In the genomic region with DNA sequence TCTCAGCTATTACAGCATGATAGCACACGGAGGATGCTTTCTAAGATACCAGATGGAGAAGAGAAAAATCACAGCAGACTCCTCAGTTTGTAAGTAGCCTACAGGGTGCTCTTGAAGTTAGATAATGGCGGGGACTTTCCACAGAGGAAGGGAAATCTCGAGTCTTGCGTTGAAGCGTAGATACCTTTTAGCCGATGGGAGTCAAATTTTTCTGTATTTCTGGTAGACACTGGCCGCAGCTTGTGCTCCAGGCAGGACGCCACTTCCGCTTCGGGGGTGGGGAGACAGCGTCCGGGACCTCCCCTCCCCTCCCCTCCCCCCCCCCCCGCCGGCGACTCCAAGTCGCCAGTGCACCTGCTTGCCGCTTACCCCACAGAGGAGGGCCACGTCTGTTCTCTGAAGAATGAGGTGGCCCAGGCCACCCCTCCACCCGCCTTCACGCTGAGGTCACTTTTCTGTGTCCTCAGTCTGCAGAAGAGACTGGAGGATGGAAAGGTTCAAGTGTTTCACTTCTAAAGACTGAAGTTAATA, we compare ENCODE assay signal across 8 mouse cellular contexts. TPM values are rescaled to one million over a fixed set of nuclear protein-coding genes. Genes with fewer than 3 reads are reported as not detected.
DNase-seq lines count a peak whose midpoint lies in the region; ATAC-seq lines count a peak whose summit lies in the region.

A gene (minus strand): TSS at position 262 of the 531 bp plus-strand sequence.

- no peaks in the 10 kb centered on the region for H3K9me3 ChIP-seq in embryonic facial prominence, embryonic 13.5 days
- no peaks in the 10 kb centered on the region for H3K9me3 ChIP-seq in heart, embryonic 11.5 days (replicated peaks; ENCODE audit: control insufficient read depth, low read length)
- no peaks in the 10 kb centered on the region for H3K9me3 ChIP-seq in kidney, embryonic 14.5 days (ENCODE audit: control insufficient read depth, low read length)
- H3K9me3 ChIP-seq in liver, embryonic 12.5 days (replicated peaks): no peaks in the 10 kb centered on the region

- H3K27me3 ChIP-seq in embryonic facial prominence, embryonic 13.5 days: no peaks in the 10 kb centered on the region
- no peaks in the 10 kb centered on the region for H3K27me3 ChIP-seq in heart, embryonic 11.5 days (ENCODE audit: control insufficient read depth, insufficient read depth, low read length)
- no peaks in the 10 kb centered on the region for H3K27me3 ChIP-seq in kidney, embryonic 14.5 days (ENCODE audit: control insufficient read depth, insufficient read depth, low read length)
- H3K27me3 ChIP-seq in liver, embryonic 12.5 days (replicated peaks): no peaks in the 10 kb centered on the region; the same call in 1 of the 2 replicates

- 2% methylated on average over 17 of the region's 20 CpGs for WGBS in embryonic facial prominence, embryonic 13.5 days
- WGBS in heart, embryonic 11.5 days (ENCODE audit: insufficient replicate concordance): 3% methylated on average over 15 of the region's 20 CpGs
- WGBS in kidney, embryonic 14.5 days: under 1% methylated on average over 18 of the region's 20 CpGs
- WGBS in liver, embryonic 12.5 days (ENCODE audit: insufficient replicate concordance): 3% methylated on average over 15 of the region's 20 CpGs

- H3K4me3 ChIP-seq in embryonic facial prominence, embryonic 13.5 days: peak within 1 kb of the TSS; percentile 46
- H3K4me3 ChIP-seq in heart, embryonic 11.5 days (ENCODE audit: low read depth, low read length): peak within 1 kb of the TSS; percentile 46
- peak within 1 kb of the TSS; percentile 39 for H3K4me3 ChIP-seq in kidney, embryonic 14.5 days (ENCODE audit: low read length)
- peak within 1 kb of the TSS; percentile 37 for H3K4me3 ChIP-seq in liver, embryonic 12.5 days

- peak; percentile 76 for DNase-seq in B cell, adult 2 months
- peak; percentile 41 for DNase-seq in adrenal gland, adult 8-10 months
- DNase-seq in naive thymus-derived CD4-positive, alpha-beta T cell, adult 2 months (ENCODE audit: low read depth): peak; percentile 76
- DNase-seq in thymus, adult 18-20 months: peak; percentile 40 to 43

- H3K9ac ChIP-seq in embryonic facial prominence, embryonic 13.5 days: peak within 1 kb of the TSS; percentile 67
- peak within 1 kb of the TSS; percentile 67 for H3K9ac ChIP-seq in heart, embryonic 11.5 days (ENCODE audit: low read depth, low read length)
- H3K9ac ChIP-seq in kidney, embryonic 14.5 days (ENCODE audit: low read depth, low read length): peak within 1 kb of the TSS; percentile 47; the same call in 1 of the 2 replicates
- H3K9ac ChIP-seq in liver, embryonic 12.5 days: peak within 1 kb of the TSS; percentile 46

- H3K4me1 ChIP-seq in embryonic facial prominence, embryonic 13.5 days: peaks cover 4% of the 10 kb centered on the region; the same call in 1 of the 2 replicates
- no peaks in the 10 kb centered on the region for H3K4me1 ChIP-seq in heart, embryonic 11.5 days (ENCODE audit: control insufficient read depth, insufficient read depth, low read length)
- no peaks in the 10 kb centered on the region for H3K4me1 ChIP-seq in kidney, embryonic 14.5 days (ENCODE audit: control insufficient read depth, insufficient read depth, low read length)
- H3K4me1 ChIP-seq in liver, embryonic 12.5 days: peaks cover 11% of the 10 kb centered on the region

- H3K27ac ChIP-seq in embryonic facial prominence, embryonic 13.5 days: peak within 1 kb of the TSS; percentile 24; the same call in 1 of the 2 replicates
- H3K27ac ChIP-seq in heart, embryonic 11.5 days (ENCODE audit: low read depth, low read length): peak within 1 kb of the TSS; percentile 46
- peak within 1 kb of the TSS; percentile 18; the same call in 1 of the 2 replicates for H3K27ac ChIP-seq in kidney, embryonic 14.5 days (ENCODE audit: low read depth, low read length)
- no peak within 1 kb of the TSS for H3K27ac ChIP-seq in liver, embryonic 12.5 days

- no peaks in the 10 kb centered on the region for H3K36me3 ChIP-seq in embryonic facial prominence, embryonic 13.5 days
- H3K36me3 ChIP-seq in heart, embryonic 11.5 days (ENCODE audit: control insufficient read depth, insufficient read depth, low read length): no peaks in the 10 kb centered on the region
- H3K36me3 ChIP-seq in kidney, embryonic 14.5 days (ENCODE audit: control insufficient read depth, insufficient read depth, low read length): no peaks in the 10 kb centered on the region
- no peaks in the 10 kb centered on the region for H3K36me3 ChIP-seq in liver, embryonic 12.5 days

- peak within 1 kb of the TSS; percentile 67 for H3K4me2 ChIP-seq in embryonic facial prominence, embryonic 13.5 days
- H3K4me2 ChIP-seq in heart, embryonic 11.5 days: peak within 1 kb of the TSS; percentile 62
- H3K4me2 ChIP-seq in kidney, embryonic 14.5 days (replicated peaks; ENCODE audit: low read depth, low read length): peak within 1 kb of the TSS; percentile 48
- peak within 1 kb of the TSS; percentile 63 for H3K4me2 ChIP-seq in liver, embryonic 12.5 days

- ATAC-seq in embryonic facial prominence, embryonic 13.5 days (ENCODE audit: insufficient number of reproducible peaks, insufficient read depth, low FRiP score, low TSS enrichment, low read depth): no peak; the same call in 1 of the 2 replicates
- peak; percentile 47; the same call in 1 of the 2 replicates for ATAC-seq in heart, embryonic 11.5 days (replicated peaks; ENCODE audit: insufficient number of reproducible peaks, low FRiP score, low TSS enrichment)
- peak; percentile 81 for ATAC-seq in kidney, embryonic 14.5 days (ENCODE audit: low FRiP score, low TSS enrichment)
- ATAC-seq in liver, embryonic 12.5 days: no peak

RNA-seq across cellular contexts. Expression of the gene that starts here (rescaled TPM):
- total RNA-seq in adrenal gland, adult 8-10 months (2022): 1,000 to 10,000 TPM; 5,975 to 6,274 (median 6,040) TPM
- polyA plus RNA-seq in embryonic facial prominence, embryonic 13.5 days (2015; fragmentation: Nextera tagmentation; extraction: Ambion mirVana): 5,425 and 5,472 TPM in 2 replicates
- polyA plus RNA-seq in heart, embryonic 11.5 days (2014; fragmentation: Nextera tagmentation; extraction: Ambion mirVana): 3,731 and 3,838 TPM in 2 replicates
- 5,322 and 6,193 TPM in 2 replicates for polyA plus RNA-seq in kidney, embryonic 14.5 days (2014; fragmentation: Nextera tagmentation; extraction: Ambion mirVana)
- 2,705 and 2,706 TPM in 2 replicates for polyA plus RNA-seq in liver, embryonic 12.5 days (2016; fragmentation: Nextera tagmentation; extraction: Ambion mirVana)

Comparison
In these comparisons a context has a peak if more than half of its experiments do, and no peak if none do; other contexts are left out.
1. ATAC-seq: peak in heart, embryonic 11.5 days (single experiment) and kidney, embryonic 14.5 days (single experiment); none in embryonic facial prominence, embryonic 13.5 days (single experiment) and liver, embryonic 12.5 days (single experiment).
2. Peak in every context shown above with its lines, with median percentiles within 50 percentile points of each other: DNase-seq, H3K4me2 ChIP-seq, H3K4me3 ChIP-seq and H3K9ac ChIP-seq.